Mouse (Mus musculus) heart, postnatal 0 days (tissue): ENCODE measurements around the gene Susd1. TPM values are rescaled to one million over a fixed set of nuclear protein-coding genes. Genes with fewer than 3 reads are reported as not detected.
"Not testable (repeated sequence)": the region's sequence is repeated elsewhere in the genome, so short reads cannot be mapped to it uniquely, and the experiment has no call there.

Source experiments
- ATAC-seq: fragments of 200-750 bp; cut with Nextera tagmentation; 2 replicates; pipeline ENCODE4 v1.8.0; 2017; ENCODE audit warnings: low read depth, moderate number of reproducible peaks, moderate library complexity; ENCODE audit not compliant: insufficient read depth
- DNase-seq: peaks from one replicate; pipeline ENCODE4 v3.0.0-alpha.2; 2016; ENCODE audit warnings: low spot score
- H3K27ac ChIP-seq: fragments of 300-500 bp; sonication (generic); 2 replicates; pipeline ENCODE4 v1.5.1; 2014; ENCODE audit warnings: low read depth, mild to moderate bottlenecking
- H3K27me3 ChIP-seq: fragments of 300-500 bp; sonication (generic); 2 replicates; pipeline ENCODE4 v1.6.1; 2014; ENCODE audit warnings: low read length, mixed read lengths; ENCODE audit not compliant: control insufficient read depth, insufficient read depth
- H3K36me3 ChIP-seq: fragments of 300-500 bp; sonication (generic); replicated peaks from 2 replicates; pipeline ENCODE4 v1.6.1; 2014; ENCODE audit warnings: low read length, mixed read lengths; ENCODE audit not compliant: control insufficient read depth, insufficient read depth
- H3K4me1 ChIP-seq: fragments of 300-500 bp; sonication (generic); 2 replicates; pipeline ENCODE4 v1.6.1; 2014; ENCODE audit warnings: antibody characterized with exemption; ENCODE audit not compliant: control insufficient read depth, insufficient read depth
- H3K4me2 ChIP-seq: fragments of 300-500 bp; sonication (generic); 2 replicates; pipeline ENCODE4 v1.6.1; 2014; ENCODE audit warnings: low read depth, mild to moderate bottlenecking, low read length, moderate library complexity
- H3K4me3 ChIP-seq: fragments of 300-500 bp; sonication (generic); 2 replicates; pipeline ENCODE4 v1.5.1; 2014; ENCODE audit warnings: low read depth, low read length
- H3K9ac ChIP-seq: fragments of 300-500 bp; sonication (generic); replicated peaks from 2 replicates; pipeline ENCODE4 v1.6.1; 2014; ENCODE audit warnings: low read depth, low read length, mixed read lengths
- H3K9me3 ChIP-seq: fragments of 300-500 bp; sonication (generic); replicated peaks from 2 replicates; pipeline ENCODE4 v1.6.1; 2016; ENCODE audit warnings: low read length; ENCODE audit not compliant: control insufficient read depth
- CTCF ChIP-seq: IDR thresholded peaks from 2 replicates; pipeline ENCODE4 v1.5.1; 2016; ENCODE audit warnings: antibody characterized with exemption, control low read depth, low read depth
- EP300 ChIP-seq: IDR thresholded peaks from 2 replicates; pipeline ENCODE4 v1.6.1; 2016; ENCODE audit warnings: antibody characterized with exemption, low read depth
- WGBS: fragments of 180-500 bp; shearing (Covaris S2); extraction: QIAGEN DNeasy Blood & Tissue Kit; methylation state at CpG from one replicate; pipeline ENCODE4 v1.1.7; 2014; 5-methylcytosine and 5-hydroxymethylcytosine counted together
- polyA plus RNA-seq: library from polyadenylated mRNA; unstranded; fragments of >200 nt; fragmentation: Nextera tagmentation; extraction: Ambion mirVana; gene quantifications from 2 replicates; pipeline ENCODE4 v1.2.1, GENCODE M21; 2015
- total RNA-seq: library from RNA; depleted of rRNA; stranded (reverse); fragments of >200 nt; gene quantifications from 2 replicates; pipeline ENCODE4 v1.2.3, GENCODE M21; 2014; ENCODE audit warnings: low replicate concordance

The Susd1 gene
- total and polyA plus RNA-seq, 2 experiments from 2014 or later, result 2.1 to 6.2 TPM

DNA sequence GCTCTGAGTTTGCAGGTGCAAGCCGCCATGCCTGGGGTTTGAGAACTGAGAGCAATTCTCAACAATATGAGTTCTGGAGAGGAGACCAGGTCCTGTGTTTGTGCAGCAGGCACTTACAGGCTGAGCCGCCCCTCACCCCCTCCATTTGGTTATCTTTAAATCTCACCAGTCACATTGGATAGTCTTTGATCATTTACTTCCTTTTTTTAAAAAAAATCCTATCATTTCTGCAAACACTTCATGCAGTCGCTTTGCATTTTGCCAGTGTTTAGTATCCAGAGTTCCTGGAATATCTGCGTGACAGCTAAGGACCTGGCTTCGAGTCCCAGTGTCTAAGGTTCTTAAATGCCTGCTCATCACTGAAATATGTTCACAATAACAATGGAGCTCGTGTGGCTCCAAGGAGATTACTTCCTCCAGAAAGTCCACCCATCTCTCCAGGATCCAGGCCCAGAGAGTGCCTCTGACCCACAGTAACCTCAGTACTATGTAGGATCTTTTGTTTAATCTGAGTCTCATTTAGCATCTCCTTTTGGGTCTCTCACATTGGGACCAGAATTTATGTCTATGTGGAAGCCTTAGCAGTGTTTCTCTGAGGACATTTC lies 147.4 kb downstream of the Susd1 start:
- Histone ChIP-seq H3K4me1 (no peaks in the 10 kb centered on the region), H3K27ac (no peak overlapping the region), H3K4me2 (no peak overlapping the region), H3K36me3 (no peaks in the 10 kb centered on the region), H3K27me3 (no peaks in the 10 kb centered on the region), H3K9ac (no peak overlapping the region), H3K9me3 (no peaks in the 10 kb centered on the region), H3K4me3 (no peak overlapping the region)
- 57% methylated on average over 6 of the region's 6 CpGs for WGBS
- DNase-seq (no peak), ATAC-seq (no peak)
- TF ChIP-seq CTCF (no peak), EP300 (no peak)

GRCm38 (mm10) chr4:59287103-59287502 lies 151.3 kb downstream of the Susd1 start:
- Histone ChIP-seq H3K4me3 (no peak overlapping the region), H3K9me3 (no peaks in the 10 kb centered on the region), H3K27ac (no peak overlapping the region), H3K36me3 (no peaks in the 10 kb centered on the region), H3K4me1 (peaks cover 4% of the 10 kb centered on the region; the same call in 1 of the 2 replicates), H3K9ac (no peak overlapping the region), H3K27me3 (no peaks in the 10 kb centered on the region), H3K4me2 (no peak overlapping the region)
- DNase-seq, result no peak
- WGBS, result 53% methylated on average over 2 of the region's 2 CpGs
- ATAC-seq, result no peak
- no peak for TF ChIP-seq EP300
- TF ChIP-seq CTCF, result no peak

DNA sequence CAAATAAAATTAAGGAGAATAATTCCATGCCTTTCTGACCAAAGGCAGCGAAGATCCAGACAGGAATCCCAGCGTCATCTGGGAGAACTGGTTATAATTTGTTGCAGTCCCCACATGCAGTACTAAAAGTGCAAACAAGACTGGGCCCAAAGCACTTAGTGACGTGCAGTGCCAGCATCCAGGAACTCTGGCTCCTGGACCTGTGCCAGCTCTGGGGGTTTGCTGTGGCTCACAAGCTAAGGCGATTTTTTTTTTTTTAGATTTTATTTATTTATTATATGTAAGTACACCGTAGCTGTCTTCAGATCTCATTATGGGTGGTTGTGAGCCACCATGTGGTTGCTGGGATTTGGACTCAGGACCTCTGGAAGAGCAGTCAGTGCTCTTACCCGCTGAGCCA lies 152.1 kb downstream of the Susd1 start:
- not testable (repeated sequence) for H3K27ac ChIP-seq, H3K4me1 ChIP-seq, ATAC-seq, H3K4me2 ChIP-seq, H3K27me3 ChIP-seq, H3K9ac ChIP-seq, DNase-seq, H3K9me3 ChIP-seq, H3K36me3 ChIP-seq, H3K4me3 ChIP-seq
- 53% methylated on average over 6 of the region's 6 CpGs for WGBS

GRCm38 (mm10) chr4:59282699-59283487 lies 155.5 kb downstream of the Susd1 start:
- no peak for ATAC-seq
- WGBS, result 28% methylated on average over 8 of the region's 8 CpGs

GRCm38 (mm10) chr4:59282137-59282536 lies 156.3 kb downstream of the Susd1 start:
- Histone ChIP-seq H3K4me2 (no peak overlapping the region), H3K4me3 (no peak overlapping the region), H3K9ac (no peak overlapping the region), H3K27me3 (no peaks in the 10 kb centered on the region), H3K4me1 (peaks cover 4% of the 10 kb centered on the region; the same call in 1 of the 2 replicates), H3K36me3 (no peaks in the 10 kb centered on the region), H3K9me3 (no peaks in the 10 kb centered on the region), H3K27ac (no peak overlapping the region)
- DNase-seq (no peak), ATAC-seq (no peak)
- TF ChIP-seq CTCF, result no peak
- no peak for TF ChIP-seq EP300
- WGBS, result 59% methylated on average over 7 of the region's 7 CpGs

More at GRCm38 (mm10) chr4:59282699-59283487, 155.5 kb downstream of the Susd1 start:
- DNase-seq, result no peak
- Histone ChIP-seq H3K4me3 (no peak overlapping the region), H3K4me1 (peaks cover 4% of the 10 kb centered on the region; the same call in 1 of the 2 replicates), H3K36me3 (no peaks in the 10 kb centered on the region), H3K9me3 (no peaks in the 10 kb centered on the region), H3K27me3 (no peaks in the 10 kb centered on the region), H3K27ac (no peak overlapping the region), H3K9ac (no peak overlapping the region), H3K4me2 (no peak overlapping the region)
- TF ChIP-seq CTCF (no peak), EP300 (no peak)
